Mouse (Mus musculus): ENCODE measurements at regions not wholly inside any gene's neighbourhood (a gene's known extent, or its start where the extent isn't known, plus 50 kb on each side); places are given as distances from the start of the nearest gene placed in this dataset.

DNA sequence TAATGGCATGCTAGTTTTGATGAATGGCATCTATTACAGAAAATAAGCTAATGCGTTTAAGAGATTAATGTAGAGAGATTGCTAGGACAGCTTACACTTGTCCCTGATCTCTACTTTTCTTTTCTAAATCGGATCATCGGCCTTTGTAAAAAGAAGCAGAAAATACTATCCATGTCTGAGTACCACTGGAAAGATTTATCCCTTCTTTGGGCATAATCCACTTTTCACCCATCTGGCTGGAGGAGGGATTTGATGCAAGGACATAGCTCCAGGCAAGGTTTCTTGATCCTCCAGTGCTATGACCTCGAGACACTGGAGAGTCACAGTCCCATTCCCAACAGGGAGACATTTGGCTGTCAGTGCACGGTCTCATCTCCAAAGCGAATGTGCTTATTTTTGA lies 166.6 kb upstream of the Gm9747 start:
- Histone ChIP-seq H3K27ac (ENCODE audit: insufficient read depth, low read length) (no peak overlapping the region), H3K4me1 (ENCODE audit: control insufficient read depth, insufficient read depth, low read length) (no peaks in the 10 kb centered on the region), H3K4me3 (ENCODE audit: insufficient read depth, low read length) (no peak overlapping the region)
- no peak for TF ChIP-seq CTCF (IDR thresholded peaks at IDR 0.05; ENCODE audit: extremely low read depth, insufficient read depth, low read length)

DNA sequence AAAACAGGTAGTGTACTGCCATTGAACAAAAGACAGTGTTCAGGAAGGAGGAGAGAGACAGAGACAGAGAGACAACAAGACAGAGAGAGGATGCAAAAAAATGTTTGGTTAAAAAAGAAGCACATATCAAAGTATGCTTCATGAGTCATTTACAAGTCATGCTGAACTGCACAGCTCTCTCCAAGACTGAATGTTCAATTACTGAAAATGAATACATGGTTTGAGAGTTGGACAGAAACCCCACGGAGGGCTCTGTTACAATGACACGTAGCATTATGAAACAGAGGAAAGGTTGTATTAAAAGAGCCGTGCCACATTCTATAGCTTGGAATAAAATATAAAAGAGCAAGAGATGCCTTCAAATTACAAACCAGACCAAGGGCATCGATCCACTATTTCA lies 164.3 kb upstream of the Gm9747 start:
- Histone ChIP-seq H3K27ac (ENCODE audit: insufficient read depth, low read length) (no peak overlapping the region), H3K4me1 (ENCODE audit: control insufficient read depth, insufficient read depth, low read length) (no peaks in the 10 kb centered on the region), H3K4me3 (ENCODE audit: insufficient read depth, low read length) (no peak overlapping the region)
- TF ChIP-seq CTCF (IDR thresholded peaks at IDR 0.05; ENCODE audit: extremely low read depth, insufficient read depth, low read length) (no peak), POLR2A (IDR thresholded peaks at IDR 0.05; ENCODE audit: extremely low read depth, insufficient read depth, low read length) (no peak)

DNA sequence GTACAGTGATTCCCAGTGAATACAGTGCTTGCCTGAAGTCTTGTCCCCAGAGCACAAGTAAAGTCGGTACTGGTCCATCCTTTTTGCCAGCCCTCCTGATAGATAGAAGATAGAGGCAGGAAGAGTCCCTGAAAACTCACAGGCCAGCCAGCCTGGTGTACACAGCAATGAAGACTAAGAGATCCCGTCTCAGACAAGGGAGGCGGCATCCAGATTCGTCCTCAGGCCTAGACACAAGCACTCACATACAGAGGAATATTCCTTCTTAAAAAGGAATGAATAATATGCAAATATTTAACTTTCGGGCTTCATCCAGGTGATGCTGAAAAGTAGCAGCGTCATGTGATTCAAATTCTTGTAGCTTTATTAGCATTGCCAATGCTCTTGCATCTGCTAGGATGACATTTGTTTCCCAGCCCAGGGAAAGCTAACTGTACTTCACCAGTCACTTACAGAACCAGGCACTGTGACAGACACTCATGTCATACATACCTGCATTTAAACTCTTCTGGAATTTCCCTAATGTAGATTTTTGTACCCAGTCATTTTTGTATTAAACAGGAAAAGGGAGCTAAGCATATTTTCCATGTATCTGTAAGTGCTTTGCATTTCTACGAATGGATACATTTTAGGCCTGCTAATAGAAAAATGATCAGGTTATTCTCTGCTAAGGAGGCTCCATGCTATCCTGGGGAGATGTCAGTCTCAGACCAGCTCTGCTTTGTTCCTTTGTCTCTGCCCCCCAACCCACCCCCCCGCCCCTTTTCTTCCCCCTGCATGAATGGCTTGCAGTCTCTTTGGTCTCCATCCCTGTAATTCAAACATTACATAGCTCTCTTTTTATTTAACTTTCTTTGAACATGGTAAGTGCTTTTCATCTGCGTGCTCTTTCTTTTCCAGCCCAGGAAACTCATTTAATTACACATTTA lies 162.5 kb upstream of the Gm9747 start:
- no peak overlapping the region for H3K27ac ChIP-seq (ENCODE audit: insufficient read depth, low read length)
- no peaks in the 10 kb centered on the region for H3K4me1 ChIP-seq (ENCODE audit: control insufficient read depth, insufficient read depth, low read length)
- no peak overlapping the region for H3K4me3 ChIP-seq (ENCODE audit: insufficient read depth, low read length)
- TF ChIP-seq CTCF (IDR thresholded peaks at IDR 0.05; ENCODE audit: extremely low read depth, insufficient read depth, low read length) (no peak), POLR2A (IDR thresholded peaks at IDR 0.05; ENCODE audit: extremely low read depth, insufficient read depth, low read length) (no peak)

DNA sequence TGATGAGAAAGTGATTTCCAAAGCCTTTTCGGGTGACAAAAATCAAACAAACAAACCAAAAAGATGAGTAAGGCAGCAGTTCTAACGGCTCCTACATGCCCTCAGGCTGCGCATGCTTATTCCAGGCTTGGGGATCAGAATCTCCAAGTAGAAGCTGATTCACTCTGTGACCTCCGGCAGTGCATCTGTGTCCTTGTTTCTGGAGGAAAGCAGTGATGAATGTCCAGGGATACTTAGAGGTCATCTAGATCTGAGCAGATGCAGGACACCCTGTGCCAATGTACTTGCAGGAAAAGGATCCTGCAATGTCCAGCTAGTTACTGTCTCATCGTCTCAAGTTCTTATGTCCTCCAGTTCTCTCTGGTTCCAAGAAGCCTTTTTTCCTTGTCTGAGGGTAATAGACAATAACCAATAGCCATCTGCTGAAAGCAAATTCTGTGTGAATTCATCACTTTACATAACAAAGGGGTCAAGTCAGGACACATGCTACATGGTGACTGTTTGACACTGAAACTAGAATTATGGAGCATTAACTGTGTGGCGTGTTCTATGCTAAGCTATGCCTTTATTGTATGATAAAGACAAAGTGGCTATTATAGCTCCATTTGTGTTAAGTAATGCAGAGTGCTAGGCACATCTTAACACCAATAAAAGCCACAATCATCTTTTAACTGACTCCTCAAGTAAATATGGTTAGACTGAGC lies 143.6 kb upstream of the Gm9747 start:
- no peak overlapping the region for H3K4me3 ChIP-seq (ENCODE audit: insufficient read depth, low read length)
- no peak overlapping the region for H3K27ac ChIP-seq (ENCODE audit: insufficient read depth, low read length)
- peaks cover 1% of the 10 kb centered on the region; the same call in 1 of the 2 replicates for H3K4me1 ChIP-seq (ENCODE audit: control insufficient read depth, insufficient read depth, low read length)
- TF ChIP-seq POLR2A (IDR thresholded peaks at IDR 0.05; ENCODE audit: extremely low read depth, insufficient read depth, low read length): no peak
- TF ChIP-seq CTCF (IDR thresholded peaks at IDR 0.05; ENCODE audit: extremely low read depth, insufficient read depth, low read length): no peak

DNA sequence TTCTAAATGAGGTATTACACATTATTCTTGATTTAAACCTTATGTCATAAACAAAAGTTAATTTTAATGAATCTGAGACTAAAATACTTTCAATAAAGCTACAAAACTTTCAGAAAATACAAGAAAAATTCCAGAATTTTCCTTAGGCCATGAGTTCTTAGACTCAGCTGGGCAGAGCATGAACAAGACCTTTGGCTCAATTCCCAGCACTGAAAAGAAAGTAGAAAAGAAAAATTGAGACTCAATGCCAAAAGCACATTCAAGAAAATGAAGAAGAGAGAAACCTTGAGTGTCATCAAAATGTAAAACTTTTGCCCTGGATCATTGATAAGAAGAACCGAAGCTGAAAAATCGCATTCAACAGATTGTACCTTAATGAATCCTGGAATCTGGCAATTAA lies 137.8 kb upstream of the Gm9747 start:
- TF ChIP-seq POLR2A (IDR thresholded peaks at IDR 0.05; ENCODE audit: extremely low read depth, insufficient read depth, low read length) (no peak), CTCF (IDR thresholded peaks at IDR 0.05; ENCODE audit: extremely low read depth, insufficient read depth, low read length) (no peak)

DNA sequence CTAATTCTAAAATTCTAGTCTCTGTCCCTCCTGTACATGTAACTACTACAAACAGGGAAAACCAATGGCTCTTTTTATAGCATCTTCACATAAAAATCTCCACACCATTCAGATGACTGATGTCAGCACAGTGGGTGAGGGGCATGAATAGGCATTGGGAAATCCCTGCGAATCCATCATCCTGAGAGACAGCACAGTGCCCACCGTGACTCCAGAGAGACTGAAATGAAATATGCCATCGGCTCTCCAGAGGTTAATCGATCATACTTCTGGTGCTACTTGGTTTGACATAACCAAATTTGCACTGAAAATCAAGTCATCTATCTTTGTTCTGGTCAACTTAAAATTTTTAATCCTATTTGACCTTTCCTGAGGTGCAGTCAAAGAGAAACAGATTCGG lies 126.2 kb upstream of the Gm9747 start:
- H3K4me3 ChIP-seq (ENCODE audit: insufficient read depth, low read length): no peak overlapping the region
- H3K4me1 ChIP-seq (ENCODE audit: control insufficient read depth, insufficient read depth, low read length): no peaks in the 10 kb centered on the region
- TF ChIP-seq CTCF (IDR thresholded peaks at IDR 0.05; ENCODE audit: extremely low read depth, insufficient read depth, low read length) (no peak), POLR2A (IDR thresholded peaks at IDR 0.05; ENCODE audit: extremely low read depth, insufficient read depth, low read length) (no peak)
- no peak overlapping the region for H3K27ac ChIP-seq (ENCODE audit: insufficient read depth, low read length)

More for the DNA sequence above, 137.8 kb upstream of the Gm9747 start:
- H3K27ac ChIP-seq (ENCODE audit: insufficient read depth, low read length): no peak overlapping the region
- peaks cover 1% of the 10 kb centered on the region; the same call in 1 of the 2 replicates for H3K4me1 ChIP-seq (ENCODE audit: control insufficient read depth, insufficient read depth, low read length)
- no peak overlapping the region for H3K4me3 ChIP-seq (ENCODE audit: insufficient read depth, low read length)

DNA sequence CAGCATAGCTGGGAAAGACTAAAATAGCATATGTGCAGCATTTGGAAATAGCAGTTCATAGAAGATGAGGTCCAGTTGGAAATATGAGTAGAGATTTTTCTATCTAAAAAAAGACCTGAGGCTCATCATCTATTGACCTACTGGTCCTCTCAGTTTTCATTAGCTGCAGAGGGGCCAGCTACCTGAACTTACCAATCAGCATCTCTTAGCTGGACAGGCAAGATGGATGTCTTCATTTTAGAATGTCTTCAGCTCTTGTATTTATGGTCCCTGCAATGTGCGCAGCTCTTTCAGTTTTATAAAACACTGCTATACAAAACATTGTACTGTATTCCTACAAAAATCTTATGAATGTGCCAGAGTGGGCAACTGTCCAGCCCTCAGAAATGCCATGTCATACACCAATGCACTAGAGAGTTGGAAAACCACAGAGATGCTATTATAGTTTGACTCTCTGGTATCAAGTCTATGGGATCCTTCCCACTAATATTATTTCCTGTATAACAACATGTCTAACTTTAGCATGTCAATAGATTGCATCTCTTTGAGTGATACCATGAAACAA lies 122.8 kb upstream of the Gm9747 start:
- H3K4me3 ChIP-seq (ENCODE audit: insufficient read depth, low read length): no peak overlapping the region
- H3K27ac ChIP-seq (ENCODE audit: insufficient read depth, low read length): no peak overlapping the region

GRCm38 (mm10) chr1:82112401-82112800 lies 120.5 kb upstream of the Gm9747 start:
- Histone ChIP-seq H3K27ac (ENCODE audit: insufficient read depth, low read length) (no peak overlapping the region), H3K4me3 (ENCODE audit: insufficient read depth, low read length) (no peak overlapping the region), H3K4me1 (ENCODE audit: control insufficient read depth, insufficient read depth, low read length) (peaks cover 1% of the 10 kb centered on the region; the same call in 1 of the 2 replicates)
- TF ChIP-seq POLR2A (IDR thresholded peaks at IDR 0.05; ENCODE audit: extremely low read depth, insufficient read depth, low read length): no peak
- TF ChIP-seq CTCF (IDR thresholded peaks at IDR 0.05; ENCODE audit: extremely low read depth, insufficient read depth, low read length): no peak

More for the DNA sequence above, 122.8 kb upstream of the Gm9747 start:
- TF ChIP-seq POLR2A (IDR thresholded peaks at IDR 0.05; ENCODE audit: extremely low read depth, insufficient read depth, low read length) (no peak), CTCF (IDR thresholded peaks at IDR 0.05; ENCODE audit: extremely low read depth, insufficient read depth, low read length) (no peak)
- H3K4me1 ChIP-seq (ENCODE audit: control insufficient read depth, insufficient read depth, low read length): peaks cover 1% of the 10 kb centered on the region; the same call in 1 of the 2 replicates

DNA sequence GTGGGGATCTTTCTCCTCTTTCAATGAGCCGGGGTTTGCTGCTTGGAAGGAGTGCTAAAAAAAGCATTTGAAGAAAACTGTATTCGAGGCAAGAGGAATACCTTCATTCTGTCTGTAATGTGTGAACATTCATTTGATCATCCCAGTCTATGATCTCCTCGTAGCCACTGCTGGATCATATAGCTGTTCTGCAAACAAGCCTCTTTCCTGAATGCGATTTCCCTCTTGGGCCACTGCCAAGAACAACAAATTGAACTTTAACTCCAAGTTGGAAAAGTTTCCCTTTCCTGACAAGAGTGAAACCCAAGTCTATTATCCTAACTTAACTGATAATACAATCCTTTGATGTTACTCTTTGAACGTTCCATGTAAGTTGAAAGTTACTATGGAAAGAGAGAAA lies 108.4 kb upstream of the Gm9747 start:
- Histone ChIP-seq H3K4me3 (ENCODE audit: insufficient read depth, low read length) (no peak overlapping the region), H3K27ac (ENCODE audit: insufficient read depth, low read length) (no peak overlapping the region), H3K4me1 (ENCODE audit: control insufficient read depth, insufficient read depth, low read length) (no peaks in the 10 kb centered on the region)
- TF ChIP-seq POLR2A (IDR thresholded peaks at IDR 0.05; ENCODE audit: extremely low read depth, insufficient read depth, low read length) (no peak), CTCF (IDR thresholded peaks at IDR 0.05; ENCODE audit: extremely low read depth, insufficient read depth, low read length) (no peak)

Measured in cortical plate, adult 2 months (tissue).